Comparison of ENCODE assay signal across 32 mouse cellular contexts in the genomic region with DNA sequence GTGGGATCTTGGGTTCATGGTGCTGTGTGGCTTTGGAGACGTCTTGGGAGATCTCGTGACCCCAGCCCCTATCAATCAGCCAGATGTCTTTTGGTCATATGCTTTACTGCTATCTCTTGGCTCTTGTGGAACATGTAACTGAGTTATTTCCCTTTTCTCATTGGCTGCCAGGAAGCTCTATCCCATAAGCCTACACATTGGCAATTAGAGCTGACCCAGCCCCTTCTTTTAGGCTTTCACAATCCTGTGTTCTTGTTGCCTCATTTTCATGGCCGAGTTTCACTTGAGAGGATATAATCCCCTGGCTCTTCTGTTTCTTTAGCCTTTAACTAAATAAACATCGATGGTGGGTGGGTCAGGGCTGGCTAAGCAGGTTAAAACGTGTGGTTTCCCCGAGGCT. TPM values are rescaled to one million over a fixed set of nuclear protein-coding genes. Genes with fewer than 3 reads are reported as not detected.
DNase-seq lines count a peak whose midpoint lies in the region; ATAC-seq and TF ChIP-seq lines count a peak whose summit lies in the region.
"Had no signal": no experiment of that assay in that cellular context is flagged by ENCODE, and none has a peak within 500 bp of the region (broad histone marks: within the 10 kb centered on the region; RNA-seq: fewer than 3 reads in every experiment).

No protein-coding gene starts in this region.

- H3K79me3 ChIP-seq in C2C12 (ENCODE audit: low read depth) = peaks cover 50% of the 10 kb centered on the region

- no peak for TF ChIP-seq CTCF in left cerebral cortex, adult 2 months (IDR thresholded peaks at IDR 0.05)
- no peak for TF ChIP-seq CTCF in C2C12 (IDR thresholded peaks at IDR 0.05; ENCODE audit: control insufficient read depth, insufficient read depth, insufficient read length)

- H3K79me2 ChIP-seq in C2C12 (ENCODE audit: control insufficient read depth, insufficient read depth) = peaks cover 93% of the 10 kb centered on the region

- H3K4me3 ChIP-seq in left cerebral cortex, adult 2 months = no peak overlapping the region
- H3K4me3 ChIP-seq in C2C12 (ENCODE audit: insufficient read depth, poor library complexity, severe bottlenecking) = no peak overlapping the region
- no peak overlapping the region for H3K4me3 ChIP-seq in intestine, embryonic 15.5 days (replicated peaks)
- H3K4me3 ChIP-seq: forebrain, embryonic 15.5 days; gastrocnemius, adult 2 months; heart, embryonic 13.5 days; hindbrain, embryonic 10.5 days; hindbrain, embryonic 15.5 days; limb, embryonic 13.5 days; lung, embryonic 15.5 days; midbrain, embryonic 15.5 days; neural tube, embryonic 12.5 days had no signal

- ATAC-seq in granulocyte monocyte progenitor cell, adult 5-6 weeks (replicated peaks; ENCODE audit: poor library complexity, severe bottlenecking) = peak; percentile 60
- ATAC-seq in intestine, embryonic 15.5 days = no peak
- ATAC-seq: CD4-positive, CD25-positive, alpha-beta regulatory T cell, adult 4 months; forebrain, embryonic 15.5 days; inflammation-experienced regulatory T-cells, adult 6 months; midbrain, embryonic 15.5 days; Patski had no signal

- H3K27me3 ChIP-seq in C2C12 (ENCODE audit: control insufficient read depth, insufficient read depth, insufficient read length) = no peaks in the 10 kb centered on the region
- peaks cover 12% of the 10 kb centered on the region for H3K27me3 ChIP-seq in intestine, embryonic 15.5 days (replicated peaks)
- H3K27me3 ChIP-seq: forebrain, embryonic 15.5 days; hindbrain, embryonic 15.5 days; midbrain, embryonic 15.5 days had no signal

- peak overlapping the region; percentile 84 for H3K27ac ChIP-seq in left cerebral cortex, adult 2 months
- no peak overlapping the region for H3K27ac ChIP-seq in intestine, embryonic 15.5 days
- H3K27ac ChIP-seq: forebrain, embryonic 15.5 days; gastrocnemius, adult 2 months; heart, embryonic 13.5 days; hindbrain, embryonic 10.5 days; hindbrain, embryonic 15.5 days; limb, embryonic 13.5 days; lung, embryonic 15.5 days; neural tube, embryonic 12.5 days had no signal

- intact Hi-C loops in left cerebral cortex, adult 2 months (cut with DNase I) = loop anchor here (5.0 kb wide), 1 partner anchor 65 kb away; no protein-coding TSS in a partner anchor

- no peak overlapping the region for H3K4me2 ChIP-seq in intestine, embryonic 15.5 days (replicated peaks)
- H3K4me2 ChIP-seq: forebrain, embryonic 15.5 days; heart, embryonic 13.5 days; hindbrain, embryonic 15.5 days; limb, embryonic 13.5 days; liver, embryonic 11.5 days; lung, embryonic 15.5 days; midbrain, embryonic 15.5 days; neural tube, embryonic 12.5 days had no signal

- no peak overlapping the region for H3K9ac ChIP-seq in intestine, embryonic 15.5 days
- H3K9ac ChIP-seq: forebrain, embryonic 15.5 days; heart, embryonic 13.5 days; hindbrain, embryonic 15.5 days; limb, embryonic 13.5 days; lung, embryonic 15.5 days; midbrain, embryonic 15.5 days; neural tube, embryonic 12.5 days had no signal

- DNase-seq in left cerebral cortex, adult 2 months (ENCODE audit: extremely low spot score in 1 of 2, low spot score in 2 of 2) = no peak
- no peak for DNase-seq in left cerebral cortex, adult 8-10 months (ENCODE audit: low spot score in 2 of 2)
- DNase-seq in adipocyte (ENCODE audit: low spot score) = peak; percentile 37
- no peak for DNase-seq in adrenal gland, postnatal 4 days (ENCODE audit: low spot score in 2 of 2)
- DNase-seq in cerebellum, adult 9-10 months = no peak
- DNase-seq: adrenal gland, postnatal 25 days; cerebellum, adult 18-20 months; cerebellum, postnatal 14 days; gastrocnemius, adult 2 months; gastrocnemius, postnatal 36 days; heart, postnatal 10 days; kidney, adult 2 months; kidney, postnatal 36 days; layer of hippocampus, adult 9-11 months; lung, postnatal 4 days; right cerebral cortex, postnatal 25 days; thymus, postnatal 14 days had no signal

- 59% methylated on average over 6 of the region's 6 CpGs for WGBS in intestine, embryonic 15.5 days

- no peak overlapping the region for H3ac ChIP-seq in C2C12 (ENCODE audit: control insufficient read depth, insufficient read length, low read depth)

- H3K9me3 ChIP-seq in intestine, embryonic 15.5 days = no peaks in the 10 kb centered on the region
- H3K9me3 ChIP-seq: forebrain, embryonic 15.5 days; heart, embryonic 13.5 days; hindbrain, embryonic 10.5 days; hindbrain, embryonic 15.5 days; limb, embryonic 13.5 days; lung, embryonic 15.5 days; midbrain, embryonic 15.5 days; neural tube, embryonic 12.5 days had no signal

- no peaks in the 10 kb centered on the region for H3K4me1 ChIP-seq in intestine, embryonic 15.5 days (replicated peaks)
- H3K4me1 ChIP-seq: heart, embryonic 13.5 days; limb, embryonic 13.5 days; lung, embryonic 15.5 days had no signal

- H3K36me3 ChIP-seq in C2C12 (ENCODE audit: control insufficient read depth, insufficient read depth) = peaks cover 50% of the 10 kb centered on the region
- no peaks in the 10 kb centered on the region for H3K36me3 ChIP-seq in intestine, embryonic 15.5 days
- H3K36me3 ChIP-seq: forebrain, embryonic 15.5 days; heart, embryonic 13.5 days; hindbrain, embryonic 10.5 days; hindbrain, embryonic 15.5 days; limb, embryonic 13.5 days; lung, embryonic 15.5 days; midbrain, embryonic 15.5 days; neural tube, embryonic 12.5 days had no signal

TF ChIP-seq in C2C12, 6 proteins besides CTCF, POLR2A, EP300 and RAD21:
- no peak for TF ChIP-seq MYOD1 (IDR thresholded peaks at IDR 0.05; ENCODE audit: control insufficient read depth, insufficient read length, low read depth)
- no peak for TF ChIP-seq USF1 (IDR thresholded peaks at IDR 0.05; ENCODE audit: low read depth)
- no peak for TF ChIP-seq MYOG (IDR thresholded peaks at IDR 0.05; ENCODE audit: control insufficient read depth, extremely low read depth, insufficient read length)
- peak; percentile 28 for TF ChIP-seq CEBPB (IDR thresholded peaks at IDR 0.05; ENCODE audit: low read depth)
- TF ChIP-seq FOSL1 (IDR thresholded peaks at IDR 0.05; ENCODE audit: insufficient read depth, low read length, poor library complexity, severe bottlenecking) = no peak

RNA-seq across cellular contexts. Expression of a gene that starts 7.6 kb away (rescaled TPM):
- total RNA-seq in left cerebral cortex, adult 2 months (2021) = 100 to 1,000 TPM; 265 to 266 TPM
- total RNA-seq in left cerebral cortex, adult 8-10 months (2022) = 100 to 1,000 TPM; 222 to 247 (median 229) TPM
- 13.1 TPM for polyA plus RNA-seq in C2C12 (2012; fragmentation: generic; extraction: Trizol)
- total RNA-seq in granulocyte monocyte progenitor cell, adult 5-6 weeks (2014; fragmentation: Nextera tagmentation) = 0.21 TPM in 1 of 2 replicates, not detected in the other
- total RNA-seq in granulocyte monocyte progenitor cell, adult 5-6 weeks (2017) = 0.13 TPM in 1 of 2 replicates, not detected in the other
- 10 to 100 TPM; 11.2 to 12.4 TPM for total RNA-seq in adrenal gland, postnatal 4 days (2021)
- 4.1 and 4.5 TPM in 2 replicates for polyA plus RNA-seq in intestine, embryonic 15.5 days (2015; fragmentation: Nextera tagmentation; extraction: Ambion mirVana)
- polyA plus RNA-seq: inflammation-experienced regulatory T-cells, adult 6 months had no signal

Comparison
In these comparisons a context has a peak if more than half of its experiments do, and no peak if none do; other contexts are left out.
1. RNA of a gene that starts 7.6 kb away (total RNA-seq): 265 to 266 TPM in left cerebral cortex, adult 2 months and 222 to 247 TPM in left cerebral cortex, adult 8-10 months; 11.2 to 12.4 TPM in adrenal gland, postnatal 4 days and 0.13 to 0.21 TPM in granulocyte monocyte progenitor cell, adult 5-6 weeks; every median in the first group is over 10 times any median in the second.